Mouse (Mus musculus) cerebellum, adult 2 months (tissue): ENCODE measurements around the gene Trpm5.

ENCODE experiments used
- CTCF ChIP-seq: fragments of 200-500 bp; IDR thresholded peaks from 2 replicates; pipeline ENCODE4 v1.5.1; 2011; ENCODE audit warnings: low read depth, mild to moderate bottlenecking, control low read depth, low read length, moderate library complexity, borderline replicate concordance; ENCODE audit not compliant: insufficient read depth
- POLR2A ChIP-seq: fragments of 200-500 bp; IDR thresholded peaks from 2 replicates; pipeline ENCODE4 v1.6.1; 2011; ENCODE audit warnings: low read length, control low read depth, borderline replicate concordance; ENCODE audit not compliant: insufficient read depth

DNA sequence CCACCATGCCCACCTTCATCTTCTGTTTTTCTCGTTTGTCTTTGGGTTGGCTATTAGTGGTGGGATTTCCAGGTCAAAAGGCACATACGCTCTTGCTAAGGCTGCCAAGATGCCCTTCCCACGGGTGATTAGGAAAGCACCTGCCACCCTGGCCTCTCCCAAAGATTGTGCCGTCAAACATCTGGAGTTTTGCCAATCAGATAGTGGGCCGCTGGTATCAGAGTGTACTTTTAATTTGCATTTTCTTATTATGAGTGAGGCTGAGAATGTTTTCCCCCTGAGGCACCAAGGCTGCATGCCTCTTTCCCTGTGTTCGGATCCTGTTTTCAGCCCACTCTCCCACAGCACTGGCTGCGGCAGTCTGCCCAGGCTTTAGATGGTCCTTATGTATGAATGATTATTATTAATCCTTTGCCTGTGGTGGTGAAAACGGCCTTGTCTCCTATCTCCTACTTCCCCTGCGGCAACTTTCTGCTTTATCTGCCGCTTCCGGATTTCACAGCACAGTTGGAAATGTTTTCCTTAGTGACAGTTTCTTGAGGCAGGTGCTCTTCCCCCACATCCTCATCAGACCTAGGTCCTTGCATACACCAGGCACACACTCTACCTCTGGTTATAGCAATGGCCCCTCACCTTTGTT lies 10.9 kb upstream of the Trpm5 start:
- no peak for TF ChIP-seq CTCF
- TF ChIP-seq POLR2A, result no peak
